Mouse (Mus musculus) liver, postnatal 0 days (tissue): ENCODE measurements around the gene Mnd1.

Experiments used
- CTCF ChIP-seq: sonication (generic); IDR thresholded peaks from 2 replicates; pipeline ENCODE4 v1.5.1; 2016; ENCODE audit warnings: antibody characterized with exemption, low read depth
- EP300 ChIP-seq: IDR thresholded peaks from 2 replicates; pipeline ENCODE4 v1.6.1; 2016; ENCODE audit warnings: antibody characterized with exemption, low read depth, mild to moderate bottlenecking

DNA sequence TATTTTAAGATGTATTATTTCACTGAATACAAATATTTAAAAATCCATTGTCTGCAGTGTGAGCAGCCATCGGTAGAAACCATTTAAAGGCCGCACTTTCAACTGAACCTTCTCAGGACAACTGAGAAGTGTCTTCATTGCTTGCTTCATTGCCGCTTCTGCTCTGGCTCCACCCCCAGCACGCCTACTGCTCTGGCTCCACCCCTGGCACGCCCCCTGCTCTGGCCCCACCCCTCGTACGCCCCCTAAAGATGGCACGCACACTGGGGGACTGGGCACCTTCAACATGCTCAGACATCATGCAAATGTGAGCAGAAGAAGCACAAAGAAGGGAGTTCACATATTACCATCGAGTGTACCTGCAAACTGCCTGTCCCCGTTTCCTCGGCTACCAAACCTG lies 16.8 kb upstream of the Mnd1 start:
- TF ChIP-seq CTCF (no peak), EP300 (no peak)
